Mouse (Mus musculus): ENCODE data around the gene Nipbl. TPM values are rescaled to one million over a fixed set of nuclear protein-coding genes. Genes with fewer than 3 reads are reported as not detected.
A peak's percentile ranks its signal among the peaks of the same experiment; 100 is the strongest.

Nipbl gene
- polyA plus RNA-seq, 1 experiment from 2014 or later = 22.3 TPM

GRCm38 (mm10) chr15:8446435-8446834 is 2.2 kb upstream of the Nipbl start:
- Histone ChIP-seq H3K27me3 (no peaks in the 10 kb centered on the region), H3K36me3 (no peaks in the 10 kb centered on the region), H3K9me3 (no peaks in the 10 kb centered on the region), H3K9ac (peak overlapping the region; percentile 99), H3K4me2 (peak overlapping the region; percentile 95), H3K4me1 (peaks cover 16% of the 10 kb centered on the region), H3K27ac (0 out of 2 replicates have a peak overlapping the region, but pooled peaks have one; percentile 13), H3K4me3 (peak overlapping the region; percentile 94)
- WGBS = 4% methylated on average over 6 of the region's 6 CpGs
- ATAC-seq (ENCODE audit: insufficient number of reproducible peaks, insufficient read depth, low FRiP score, low TSS enrichment, low read depth) = no peak

GRCm38 (mm10) chr15:8445951-8446419 is 1.7 kb upstream of the Nipbl start:
- Histone ChIP-seq H3K27me3 (no peaks in the 10 kb centered on the region), H3K4me3 (peak overlapping the region; percentile 94), H3K4me1 (peaks cover 16% of the 10 kb centered on the region), H3K27ac (0 out of 2 replicates have a peak overlapping the region, but pooled peaks have one; percentile 13), H3K9ac (peak overlapping the region; percentile 99), H3K4me2 (peak overlapping the region; percentile 95), H3K36me3 (no peaks in the 10 kb centered on the region), H3K9me3 (no peaks in the 10 kb centered on the region)
- no peak for ATAC-seq (ENCODE audit: insufficient number of reproducible peaks, insufficient read depth, low FRiP score, low TSS enrichment, low read depth)
- under 1% methylated on average over 19 of the region's 19 CpGs for WGBS

- peak overlapping the region; percentile 99 for H3K9ac ChIP-seq
- H3K36me3 ChIP-seq = no peaks in the 10 kb centered on the region
- peaks cover 16% of the 10 kb centered on the region for H3K4me1 ChIP-seq
- ATAC-seq (ENCODE audit: insufficient number of reproducible peaks, insufficient read depth, low FRiP score, low TSS enrichment, low read depth) = peak; percentile 50; the same call in 1 of the 2 replicates
- H3K4me2 ChIP-seq = peak overlapping the region; percentile 95
- under 1% methylated on average over 54 of the region's 57 CpGs for WGBS
- no peaks in the 10 kb centered on the region for H3K27me3 ChIP-seq
- H3K9me3 ChIP-seq = no peaks in the 10 kb centered on the region
- peak overlapping the region; percentile 94 for H3K4me3 ChIP-seq
- peak overlapping the region; percentile 100 for H3K27ac ChIP-seq
Measured at GRCm38 (mm10) chr15:8444890-8445597, 781 bp upstream of the Nipbl start.

GRCm38 (mm10) chr15:8443168-8443925 is 916 bp downstream of the Nipbl start:
- peak overlapping the region; percentile 99 for H3K9ac ChIP-seq
- peak overlapping the region; percentile 100 for H3K27ac ChIP-seq
- WGBS = under 1% methylated on average over 40 of the region's 40 CpGs
- peak overlapping the region; percentile 94 for H3K4me3 ChIP-seq
- ATAC-seq (ENCODE audit: insufficient number of reproducible peaks, insufficient read depth, low FRiP score, low TSS enrichment, low read depth) = peak; percentile 50; the same call in 1 of the 2 replicates
- no peaks in the 10 kb centered on the region for H3K27me3 ChIP-seq
- H3K36me3 ChIP-seq = no peaks in the 10 kb centered on the region
- H3K4me2 ChIP-seq = peak overlapping the region; percentile 88
- peaks cover 16% of the 10 kb centered on the region for H3K4me1 ChIP-seq
- no peaks in the 10 kb centered on the region for H3K9me3 ChIP-seq

GRCm38 (mm10) chr15:8442761-8443160 is 1.5 kb downstream of the Nipbl start:
- H3K27me3 ChIP-seq = no peaks in the 10 kb centered on the region

GRCm38 (mm10) chr15:8442156-8442555 is 2.1 kb downstream of the Nipbl start:
- peak overlapping the region; percentile 88 for H3K4me2 ChIP-seq
- H3K27ac ChIP-seq = peak overlapping the region; percentile 100; the same call in 1 of the 2 replicates
- H3K9ac ChIP-seq = peak overlapping the region; percentile 99
- no peaks in the 10 kb centered on the region for H3K9me3 ChIP-seq
- H3K27me3 ChIP-seq = no peaks in the 10 kb centered on the region
- peaks cover 16% of the 10 kb centered on the region for H3K4me1 ChIP-seq
- ATAC-seq (ENCODE audit: insufficient number of reproducible peaks, insufficient read depth, low FRiP score, low TSS enrichment, low read depth) = no peak
- 1% methylated on average over 11 of the region's 11 CpGs for WGBS
- H3K4me3 ChIP-seq = peak overlapping the region; percentile 94
- H3K36me3 ChIP-seq = no peaks in the 10 kb centered on the region

More at GRCm38 (mm10) chr15:8442761-8443160, 1.5 kb downstream of the Nipbl start:
- WGBS = under 1% methylated on average over 6 of the region's 6 CpGs
- no peaks in the 10 kb centered on the region for H3K9me3 ChIP-seq
- peak overlapping the region; percentile 88 for H3K4me2 ChIP-seq
- H3K4me3 ChIP-seq = peak overlapping the region; percentile 94
- peak overlapping the region; percentile 100 for H3K27ac ChIP-seq
- no peak for ATAC-seq (ENCODE audit: insufficient number of reproducible peaks, insufficient read depth, low FRiP score, low TSS enrichment, low read depth)
- H3K36me3 ChIP-seq = no peaks in the 10 kb centered on the region
- peaks cover 20% of the 10 kb centered on the region for H3K4me1 ChIP-seq
- H3K9ac ChIP-seq = peak overlapping the region; percentile 99

- H3K4me3 ChIP-seq = no peak overlapping the region
- peaks cover 6% of the 10 kb centered on the region; the same call in 1 of the 2 replicates for H3K4me1 ChIP-seq
- H3K27me3 ChIP-seq = no peaks in the 10 kb centered on the region
- no peaks in the 10 kb centered on the region for H3K9me3 ChIP-seq
- no peak for ATAC-seq (ENCODE audit: insufficient number of reproducible peaks, insufficient read depth, low FRiP score, low TSS enrichment, low read depth)
- no peaks in the 10 kb centered on the region for H3K36me3 ChIP-seq
- WGBS = 87% methylated on average over 2 of the region's 2 CpGs
- H3K4me2 ChIP-seq = no peak overlapping the region
- no peak overlapping the region for H3K27ac ChIP-seq
- H3K9ac ChIP-seq = no peak overlapping the region
Measured at GRCm38 (mm10) chr15:8433239-8433947, 10.9 kb downstream of the Nipbl start.

GRCm38 (mm10) chr15:8432534-8432933 is 11.7 kb downstream of the Nipbl start:
- over 99% methylated on average over 2 of the region's 2 CpGs for WGBS
- H3K27ac ChIP-seq = no peak overlapping the region
- no peak overlapping the region for H3K4me3 ChIP-seq
- no peak overlapping the region for H3K4me2 ChIP-seq
- no peaks in the 10 kb centered on the region for H3K27me3 ChIP-seq
- H3K4me1 ChIP-seq = no peaks in the 10 kb centered on the region
- no peak overlapping the region for H3K9ac ChIP-seq
- H3K9me3 ChIP-seq = no peaks in the 10 kb centered on the region
- no peak for ATAC-seq (ENCODE audit: insufficient number of reproducible peaks, insufficient read depth, low FRiP score, low TSS enrichment, low read depth)
- H3K36me3 ChIP-seq = no peaks in the 10 kb centered on the region

GRCm38 (mm10) chr15:8429502-8429901 is 14.8 kb downstream of the Nipbl start:
- Histone ChIP-seq H3K36me3 (no peaks in the 10 kb centered on the region), H3K27me3 (no peaks in the 10 kb centered on the region), H3K27ac (no peak overlapping the region), H3K9me3 (no peaks in the 10 kb centered on the region), H3K4me1 (no peaks in the 10 kb centered on the region), H3K4me3 (no peak overlapping the region), H3K4me2 (no peak overlapping the region), H3K9ac (no peak overlapping the region)
- no peak for ATAC-seq (ENCODE audit: insufficient number of reproducible peaks, insufficient read depth, low FRiP score, low TSS enrichment, low read depth)
- 83% methylated on average over 5 of the region's 5 CpGs for WGBS

- no peaks in the 10 kb centered on the region for H3K9me3 ChIP-seq
- H3K36me3 ChIP-seq = no peaks in the 10 kb centered on the region
- peaks cover 4% of the 10 kb centered on the region; the same call in 1 of the 2 replicates for H3K4me1 ChIP-seq
- H3K27ac ChIP-seq = no peak overlapping the region
- H3K4me2 ChIP-seq = no peak overlapping the region
- no peak overlapping the region for H3K4me3 ChIP-seq
- no peaks in the 10 kb centered on the region for H3K27me3 ChIP-seq
- ATAC-seq (ENCODE audit: insufficient number of reproducible peaks, insufficient read depth, low FRiP score, low TSS enrichment, low read depth) = no peak
- WGBS = 25% methylated on average over 6 of the region's 6 CpGs
- no peak overlapping the region for H3K9ac ChIP-seq
Measured at GRCm38 (mm10) chr15:8420909-8421308, 23.4 kb downstream of the Nipbl start.

GRCm38 (mm10) chr15:8416500-8417138 is 27.6 kb downstream of the Nipbl start:
- WGBS = 82% methylated on average over 4 of the region's 4 CpGs
- no peak overlapping the region for H3K4me2 ChIP-seq

More at GRCm38 (mm10) chr15:8416500-8417138, 27.6 kb downstream of the Nipbl start:
- Histone ChIP-seq H3K4me1 (peaks cover 4% of the 10 kb centered on the region; the same call in 1 of the 2 replicates), H3K4me3 (no peak overlapping the region), H3K9ac (no peak overlapping the region), H3K27me3 (no peaks in the 10 kb centered on the region), H3K36me3 (no peaks in the 10 kb centered on the region), H3K27ac (no peak overlapping the region), H3K9me3 (no peaks in the 10 kb centered on the region)
- no peak for ATAC-seq (ENCODE audit: insufficient number of reproducible peaks, insufficient read depth, low FRiP score, low TSS enrichment, low read depth)
